Mouse (Mus musculus) ovary, postnatal 36 days (tissue): ENCODE results near the gene 2310061I04Rik.
A peak's percentile ranks its signal among the peaks of the same experiment; 100 is the strongest.

Experiments used
- DNase-seq: peaks from one replicate; pipeline ENCODE4 v3.0.0; 2022; ENCODE audit warnings: low spot score, mixed read lengths

Gene 2310061I04Rik

GRCm38 (mm10) chr17:35869346-35870067 lies 27.7 kb downstream of the 2310061I04Rik start:
- peak; percentile 43 for DNase-seq

GRCm38 (mm10) chr17:35868961-35869345 lies 28.3 kb downstream of the 2310061I04Rik start:
- no peak for DNase-seq

GRCm38 (mm10) chr17:35868165-35868820 lies 28.9 kb downstream of the 2310061I04Rik start:
- DNase-seq: no peak

- DNase-seq: peak; percentile 42
Observed at GRCm38 (mm10) chr17:35866911-35867890, 30.0 kb downstream of the 2310061I04Rik start.

- peak; percentile 73 for DNase-seq
Observed at GRCm38 (mm10) chr17:35866281-35866831, 30.9 kb downstream of the 2310061I04Rik start.

GRCm38 (mm10) chr17:35865481-35866280 lies 31.6 kb downstream of the 2310061I04Rik start, which contains the start of gene Ppp1r18:
TSS of gene Ppp1r18 (plus strand) at chr17:35865593.
- DNase-seq: peak; percentile 76

- no peak for DNase-seq
Observed at GRCm38 (mm10) chr17:35864832-35865353, 32.3 kb downstream of the 2310061I04Rik start.

GRCm38 (mm10) chr17:35861198-35861857 lies 35.9 kb downstream of the 2310061I04Rik start, which contains the start of gene Nrm:
TSS of gene Nrm (plus strand) at chr17:35861318.
- peak; percentile 90 for DNase-seq

- DNase-seq: no peak
Observed at GRCm38 (mm10) chr17:35860831-35861197, 36.4 kb downstream of the 2310061I04Rik start.

GRCm38 (mm10) chr17:35859835-35860234 lies 37.4 kb downstream of the 2310061I04Rik start:
- DNase-seq: no peak

- no peak for DNase-seq
Observed at GRCm38 (mm10) chr17:35859371-35859770, 37.9 kb downstream of the 2310061I04Rik start.

- no peak for DNase-seq
Observed at GRCm38 (mm10) chr17:35850974-35851373, 46.3 kb downstream of the 2310061I04Rik start.

- no peak for DNase-seq
Observed at GRCm38 (mm10) chr17:35848112-35848511, 49.1 kb downstream of the 2310061I04Rik start.

- no peak for DNase-seq
Observed at GRCm38 (mm10) chr17:35843514-35843913, 53.7 kb downstream of the 2310061I04Rik start.
